Mouse (Mus musculus) spleen, adult 2 months (tissue): Measurements from ENCODE around the gene Car10. TPM values are rescaled to one million over a fixed set of nuclear protein-coding genes. Genes with fewer than 3 reads are reported as not detected.

Source experiments
- DNase-seq, 2 experiments: peaks; one replicate each; pipeline versions ENCODE4 v3.0.0 to v3.0.0-alpha.2; 2012 to 2021; ENCODE audit warnings: low spot score in 2 of 2, low read depth in 1 of 2
- H3K27ac ChIP-seq: fragments of 200-500 bp; 2 replicates; pipeline ENCODE4 v1.5.1; 2012; ENCODE audit warnings: low read length, inconsistent platforms; ENCODE audit not compliant: insufficient read depth
- H3K27me3 ChIP-seq: fragments of 200-500 bp; 2 replicates; pipeline ENCODE4 v1.6.1; 2012; ENCODE audit warnings: mild to moderate bottlenecking, moderate library complexity, low read length, inconsistent platforms; ENCODE audit not compliant: control insufficient read depth, insufficient read depth
- H3K36me3 ChIP-seq: fragments of 200-500 bp; 2 replicates; pipeline ENCODE4 v1.6.1; 2012; ENCODE audit warnings: mild to moderate bottlenecking, low read length, inconsistent platforms; ENCODE audit not compliant: control insufficient read depth, insufficient read depth
- H3K4me1 ChIP-seq: fragments of 200-500 bp; 2 replicates; pipeline ENCODE4 v1.6.1; 2011; ENCODE audit warnings: inconsistent platforms; ENCODE audit not compliant: control insufficient read depth, insufficient read depth, insufficient read length
- H3K4me3 ChIP-seq: fragments of 200-500 bp; 2 replicates; pipeline ENCODE4 v1.5.1; 2011; ENCODE audit warnings: mild to moderate bottlenecking, inconsistent platforms; ENCODE audit not compliant: insufficient read depth, insufficient read length; ENCODE audit errors: extremely low read depth
- CTCF ChIP-seq: fragments of 200-500 bp; IDR thresholded peaks from 2 replicates; pipeline ENCODE4 v1.5.1; 2011; ENCODE audit warnings: mild to moderate bottlenecking, inconsistent platforms; ENCODE audit not compliant: insufficient read depth, insufficient read length, insufficient replicate concordance; ENCODE audit errors: extremely low read depth
- POLR2A ChIP-seq: fragments of 200-500 bp; IDR thresholded peaks from 2 replicates; pipeline ENCODE4 v1.6.1; 2011; ENCODE audit warnings: low read depth, low read length, inconsistent platforms
- WGBS: fragments of 180-500 bp; shearing (Covaris S2); methylation state at CpG from one replicate; pipeline ENCODE4 v1.1.7; 2018; 5-methylcytosine and 5-hydroxymethylcytosine counted together
- polyA plus RNA-seq: library from polyadenylated mRNA; depleted of rRNA; stranded (reverse); fragments of >200 nt; gene quantifications from 2 replicates; pipeline ENCODE4 v1.2.3, GENCODE M21; 2012

The Car10 gene
- polyA plus RNA-seq, 1 experiment = not detected

DNA sequence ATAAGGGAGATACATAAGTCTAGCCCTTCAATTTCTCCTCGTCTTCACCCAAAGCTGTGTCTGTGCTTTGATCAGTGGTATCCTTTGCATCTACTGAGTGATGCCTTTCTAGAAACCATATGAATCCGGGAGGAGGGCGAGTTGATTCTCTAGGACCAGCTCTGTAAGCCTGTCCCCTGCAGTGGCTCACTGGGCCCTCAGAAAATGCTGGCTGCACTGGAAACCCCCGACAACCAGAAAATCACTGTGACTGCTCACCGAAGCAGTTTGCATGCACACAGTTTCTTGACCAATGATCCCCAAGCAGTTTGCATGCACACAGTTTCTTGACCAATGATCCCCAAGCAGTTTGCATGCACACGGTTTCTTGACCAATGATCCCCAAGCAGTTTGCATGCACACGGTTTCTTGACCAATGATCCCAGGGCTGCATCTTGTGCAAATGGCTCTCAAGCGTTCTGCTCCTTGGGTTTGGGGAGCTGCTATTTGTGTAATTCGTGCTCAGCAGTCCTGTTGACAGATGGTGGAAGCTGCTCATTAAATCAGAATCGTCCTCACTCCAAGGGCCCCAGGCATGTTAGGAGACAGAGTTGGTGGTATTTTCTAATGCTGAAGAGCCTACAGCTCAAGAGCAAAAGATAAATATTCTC is 23.1 kb downstream of the Car10 start:
- WGBS = 80% methylated on average over 10 of the region's 10 CpGs
- no peak for TF ChIP-seq POLR2A
- no peak for TF ChIP-seq CTCF

DNA sequence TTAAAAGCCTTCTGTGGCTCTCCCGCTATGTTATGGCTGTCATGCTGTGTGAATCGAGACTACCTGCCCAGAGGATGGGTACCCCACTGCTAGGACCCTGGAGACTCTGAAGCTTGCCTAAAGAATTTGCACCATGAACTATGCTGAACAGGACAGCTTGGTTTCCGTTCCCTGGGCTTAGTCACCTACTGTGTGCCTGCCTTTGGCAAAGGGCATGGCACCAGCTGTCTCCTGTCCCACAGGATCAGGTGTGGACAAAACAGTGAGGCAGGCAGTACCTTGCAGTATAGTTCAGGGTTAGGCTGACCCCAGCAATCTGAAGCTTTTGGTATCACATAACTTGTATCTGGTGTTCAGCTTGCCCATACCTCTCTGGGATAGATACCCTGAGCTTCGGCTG is 25.9 kb downstream of the Car10 start:
- no peaks in the 10 kb centered on the region for H3K36me3 ChIP-seq
- no peak overlapping the region for H3K4me3 ChIP-seq
- TF ChIP-seq POLR2A (no peak), CTCF (no peak)
- no peak overlapping the region for H3K27ac ChIP-seq
- H3K4me1 ChIP-seq = no peaks in the 10 kb centered on the region
- no peaks in the 10 kb centered on the region for H3K27me3 ChIP-seq
- DNase-seq = no peak
- WGBS = 74% methylated on average over 4 of the region's 4 CpGs

More for the DNA sequence above, 23.1 kb downstream of the Car10 start:
- Histone ChIP-seq H3K4me1 (no peaks in the 10 kb centered on the region), H3K36me3 (no peaks in the 10 kb centered on the region), H3K27me3 (no peaks in the 10 kb centered on the region), H3K27ac (no peak overlapping the region), H3K4me3 (no peak overlapping the region)
- DNase-seq = no peak

GRCm38 (mm10) chr11:93126466-93126865 is 28.6 kb downstream of the Car10 start:
- WGBS = 78% methylated on average over 3 of the region's 3 CpGs
- Histone ChIP-seq H3K36me3 (no peaks in the 10 kb centered on the region), H3K4me3 (no peak overlapping the region), H3K27ac (no peak overlapping the region), H3K27me3 (no peaks in the 10 kb centered on the region), H3K4me1 (no peaks in the 10 kb centered on the region)
- TF ChIP-seq CTCF = no peak
- no peak for TF ChIP-seq POLR2A
- DNase-seq = no peak

- no peak overlapping the region for H3K4me3 ChIP-seq
- no peak for TF ChIP-seq CTCF
- no peak for TF ChIP-seq POLR2A
- no peaks in the 10 kb centered on the region for H3K4me1 ChIP-seq
- DNase-seq = no peak
- H3K27ac ChIP-seq = no peak overlapping the region
- 70% methylated on average over 2 of the region's 2 CpGs for WGBS
- no peaks in the 10 kb centered on the region for H3K36me3 ChIP-seq
- H3K27me3 ChIP-seq = no peaks in the 10 kb centered on the region
Observed at GRCm38 (mm10) chr11:93128481-93128880, 30.7 kb downstream of the Car10 start.

- WGBS = 88% methylated on average over 1 of the region's 1 CpGs
- no peaks in the 10 kb centered on the region for H3K36me3 ChIP-seq
- no peak for TF ChIP-seq POLR2A
- H3K4me3 ChIP-seq = no peak overlapping the region
- no peaks in the 10 kb centered on the region for H3K27me3 ChIP-seq
- H3K4me1 ChIP-seq = no peaks in the 10 kb centered on the region
- no peak overlapping the region for H3K27ac ChIP-seq
- DNase-seq = no peak
Observed at GRCm38 (mm10) chr11:93137841-93138240, 40.0 kb downstream of the Car10 start.

DNA sequence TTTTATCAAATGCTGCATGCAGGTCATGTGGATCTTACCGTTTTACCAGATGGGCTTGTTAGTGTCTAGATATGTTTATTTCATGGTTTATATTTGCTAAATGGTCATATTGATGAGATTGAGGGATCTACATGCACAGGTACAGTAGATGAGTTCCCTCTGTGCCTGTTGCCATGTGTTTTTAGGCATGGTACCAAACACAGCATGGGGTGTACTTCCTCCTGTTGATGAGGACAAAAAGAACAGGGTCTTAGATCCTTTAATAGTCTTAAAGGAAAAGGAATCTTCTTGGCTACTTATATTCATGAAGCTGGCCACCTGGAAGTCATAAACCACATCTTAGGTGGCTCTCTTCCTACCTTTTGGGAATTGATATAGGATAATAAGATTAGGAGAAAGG is 43.9 kb downstream of the Car10 start:
- TF ChIP-seq CTCF = no peak
- TF ChIP-seq POLR2A = no peak
- DNase-seq = no peak
- no peaks in the 10 kb centered on the region for H3K36me3 ChIP-seq
- no peak overlapping the region for H3K27ac ChIP-seq
- H3K27me3 ChIP-seq = no peaks in the 10 kb centered on the region
- H3K4me1 ChIP-seq = no peaks in the 10 kb centered on the region
- WGBS = 80% methylated on average over 1 of the region's 1 CpGs
- no peak overlapping the region for H3K4me3 ChIP-seq

DNA sequence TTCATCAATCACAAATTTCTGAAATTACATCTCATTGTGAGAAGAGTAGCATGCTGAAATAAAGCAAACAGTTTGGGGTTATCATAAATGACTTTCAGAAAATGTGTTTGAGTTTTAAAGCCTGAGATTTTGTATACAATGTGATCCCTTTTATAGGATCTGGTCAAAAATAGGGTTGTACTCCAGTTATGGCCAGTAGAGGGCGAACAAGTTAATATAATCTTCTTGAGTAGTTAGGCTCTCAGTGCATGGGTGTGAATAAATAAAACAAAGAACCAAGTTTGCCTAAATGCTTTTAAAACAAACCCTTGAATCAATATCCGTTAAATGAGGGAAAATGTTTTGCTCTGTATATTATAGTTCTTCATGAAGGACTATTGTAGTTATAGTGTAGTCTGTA is 46.7 kb downstream of the Car10 start:
- DNase-seq = no peak
- Histone ChIP-seq H3K4me3 (no peak overlapping the region), H3K36me3 (no peaks in the 10 kb centered on the region), H3K4me1 (no peaks in the 10 kb centered on the region), H3K27me3 (no peaks in the 10 kb centered on the region), H3K27ac (no peak overlapping the region)
- no peak for TF ChIP-seq CTCF
- no peak for TF ChIP-seq POLR2A
- 14% methylated on average over 2 of the region's 2 CpGs for WGBS
